Mouse (Mus musculus) thymus, adult 2 months (tissue): ENCODE data around the gene Tgfb2.

ENCODE experiments used
- CTCF ChIP-seq: fragments of 200-500 bp; IDR thresholded peaks from 2 replicates; pipeline ENCODE4 v1.5.1; 2012; ENCODE audit warnings: mild to moderate bottlenecking, control low read depth, low read length, moderate library complexity, borderline replicate concordance; ENCODE audit not compliant: control insufficient read depth, poor library complexity, insufficient read depth; ENCODE audit errors: extremely low read depth
- POLR2A ChIP-seq: fragments of 200-500 bp; IDR thresholded peaks from 2 replicates; pipeline ENCODE4 v1.6.1; 2012; ENCODE audit warnings: mild to moderate bottlenecking, low read length, control low read depth, moderate library complexity; ENCODE audit not compliant: control insufficient read depth, poor library complexity, insufficient read depth; ENCODE audit errors: extremely low read depth

DNA sequence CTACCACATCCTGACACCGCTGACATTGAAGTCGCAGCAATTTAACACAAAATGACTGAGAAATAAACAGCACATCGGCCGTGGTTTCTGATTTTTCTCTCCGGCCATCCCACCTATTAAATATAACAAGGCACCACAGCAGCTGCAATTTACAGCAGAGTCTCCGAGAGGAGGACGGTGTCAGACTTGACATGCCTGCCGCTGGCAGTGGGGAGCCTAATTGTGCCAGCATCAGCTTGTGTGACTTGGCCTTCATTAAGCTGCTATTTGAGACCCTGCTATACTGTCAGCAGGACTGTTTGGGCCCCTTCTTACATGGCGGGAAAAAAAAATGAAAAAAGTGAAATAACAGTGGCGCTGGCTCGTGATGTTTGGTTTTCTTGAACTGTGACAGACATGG is 47.0 kb downstream of the Tgfb2 start:
- TF ChIP-seq CTCF (no peak), POLR2A (no peak)
